Mouse (Mus musculus) intestine, postnatal 0 days (tissue): ENCODE measurements at regions not wholly inside any gene's neighbourhood (a gene's known extent, or its start where the extent isn't known, plus 50 kb on each side); places are given as distances from the start of the nearest gene placed in this dataset.

Experiments used
- ATAC-seq: fragments of 200-750 bp; cut with Nextera tagmentation; 2 replicates; pipeline ENCODE4 v1.8.0; 2017; ENCODE audit warnings: mild to moderate bottlenecking, moderate TSS enrichment, moderate library complexity
- H3K27ac ChIP-seq: fragments of 300-500 bp; sonication (generic); 2 replicates; pipeline ENCODE4 v1.5.1; 2014; ENCODE audit warnings: mild to moderate bottlenecking, low read depth, low read length, moderate library complexity
- H3K27me3 ChIP-seq: fragments of 300-500 bp; sonication (generic); replicated peaks from 2 replicates; pipeline ENCODE4 v1.6.1; 2014; ENCODE audit warnings: low read length, mixed read lengths; ENCODE audit not compliant: control insufficient read depth, insufficient read depth
- H3K36me3 ChIP-seq: fragments of 300-500 bp; sonication (generic); 2 replicates; pipeline ENCODE4 v1.6.1; 2014; ENCODE audit warnings: mild to moderate bottlenecking, moderate library complexity; ENCODE audit not compliant: control insufficient read depth, insufficient read depth
- H3K4me1 ChIP-seq: fragments of 300-500 bp; sonication (generic); replicated peaks from 2 replicates; pipeline ENCODE4 v1.6.1; 2014; ENCODE audit warnings: antibody characterized with exemption, low read length, mixed read lengths; ENCODE audit not compliant: control insufficient read depth, insufficient read depth
- H3K4me2 ChIP-seq: fragments of 300-500 bp; sonication (generic); replicated peaks from 2 replicates; pipeline ENCODE4 v1.6.1; 2014; ENCODE audit warnings: low read depth, mild to moderate bottlenecking, moderate library complexity
- H3K4me3 ChIP-seq: fragments of 300-500 bp; sonication (generic); 2 replicates; pipeline ENCODE4 v1.5.1; 2014; ENCODE audit warnings: low read depth, low read length
- H3K9ac ChIP-seq: fragments of 300-500 bp; sonication (generic); 2 replicates; pipeline ENCODE4 v1.6.1; 2014; ENCODE audit warnings: mild to moderate bottlenecking, low read depth, low read length
- H3K9me3 ChIP-seq: fragments of 300-500 bp; sonication (generic); 2 replicates; pipeline ENCODE4 v1.6.1; 2016; ENCODE audit warnings: mixed run types; ENCODE audit not compliant: control insufficient read depth
- CTCF ChIP-seq: sonication (generic); IDR thresholded peaks from 2 replicates; pipeline ENCODE4 v1.5.1; 2016; ENCODE audit warnings: low read depth, mild to moderate bottlenecking, control low read depth, antibody characterized with exemption, moderate library complexity
- WGBS: fragments of 180-500 bp; shearing (Covaris S2); extraction: QIAGEN DNeasy Blood & Tissue Kit; methylation state at CpG from one replicate; pipeline ENCODE4 v1.1.7; 2014; 5-methylcytosine and 5-hydroxymethylcytosine counted together

- H3K27me3 ChIP-seq = no peaks in the 10 kb centered on the region
- ATAC-seq = no peak
- WGBS = 71% methylated on average over 6 of the region's 6 CpGs
- no peak overlapping the region for H3K4me2 ChIP-seq
- H3K36me3 ChIP-seq = no peaks in the 10 kb centered on the region
- no peak overlapping the region for H3K27ac ChIP-seq
- H3K4me3 ChIP-seq = no peak overlapping the region
- peaks cover 6% of the 10 kb centered on the region; the same call in 1 of the 2 replicates for H3K4me1 ChIP-seq
- H3K9ac ChIP-seq = no peak overlapping the region
- TF ChIP-seq CTCF = no peak
- no peaks in the 10 kb centered on the region for H3K9me3 ChIP-seq
Observed at GRCm38 (mm10) chr16:77300572-77301213, 287.2 kb downstream of the Usp25 start.

GRCm38 (mm10) chr16:77295574-77296355, 282.3 kb downstream of the Usp25 start:
- Histone ChIP-seq H3K4me1 (peaks cover 6% of the 10 kb centered on the region; the same call in 1 of the 2 replicates), H3K4me2 (no peak overlapping the region), H3K36me3 (no peaks in the 10 kb centered on the region), H3K4me3 (no peak overlapping the region), H3K9ac (no peak overlapping the region), H3K27me3 (no peaks in the 10 kb centered on the region), H3K27ac (no peak overlapping the region), H3K9me3 (no peaks in the 10 kb centered on the region)
- no peak for TF ChIP-seq CTCF
- 72% methylated on average over 4 of the region's 4 CpGs for WGBS
- no peak for ATAC-seq

- no peak overlapping the region for H3K4me2 ChIP-seq
- ATAC-seq = no peak
- H3K27me3 ChIP-seq = no peaks in the 10 kb centered on the region
- no peak overlapping the region for H3K4me3 ChIP-seq
- no peak overlapping the region for H3K27ac ChIP-seq
- no peak overlapping the region for H3K9ac ChIP-seq
- WGBS = 88% methylated on average over 2 of the region's 2 CpGs
- no peak for TF ChIP-seq CTCF
- no peaks in the 10 kb centered on the region for H3K36me3 ChIP-seq
- H3K9me3 ChIP-seq = no peaks in the 10 kb centered on the region
- H3K4me1 ChIP-seq = peaks cover 6% of the 10 kb centered on the region; the same call in 1 of the 2 replicates
Observed at GRCm38 (mm10) chr16:77292317-77292771, 278.8 kb downstream of the Usp25 start.

DNA sequence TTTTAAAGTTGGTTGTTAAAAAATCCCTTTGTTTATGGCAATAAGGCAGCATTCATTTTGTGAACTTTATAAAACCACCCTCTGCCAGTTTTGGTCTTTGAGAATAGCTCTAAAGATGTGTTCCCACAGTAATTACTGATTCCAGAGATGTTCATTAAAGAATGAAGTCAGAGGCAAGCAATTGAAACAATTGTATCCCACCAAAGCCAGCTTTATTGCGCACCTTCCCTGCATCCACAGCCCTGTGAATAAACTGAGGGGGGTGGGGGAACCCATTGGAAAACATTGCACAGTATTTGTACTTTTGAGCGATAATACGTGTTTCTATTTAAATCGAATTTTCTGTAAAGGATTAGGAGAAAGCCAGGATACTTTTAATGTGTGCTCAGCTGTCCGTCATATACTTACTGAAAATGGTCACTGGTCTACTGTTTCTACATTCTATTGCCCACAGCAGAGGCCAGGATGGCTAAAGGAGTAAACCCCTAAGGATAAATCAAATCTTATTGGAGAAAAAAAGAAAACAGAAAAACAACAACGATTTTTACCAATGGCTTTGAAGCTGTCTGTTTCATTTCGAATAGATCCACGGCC, 278.3 kb downstream of the Usp25 start:
- WGBS = 89% methylated on average over 8 of the region's 8 CpGs
- Histone ChIP-seq H3K4me2 (no peak overlapping the region), H3K27me3 (no peaks in the 10 kb centered on the region), H3K36me3 (no peaks in the 10 kb centered on the region), H3K9me3 (no peaks in the 10 kb centered on the region), H3K27ac (no peak overlapping the region), H3K4me1 (peaks cover 6% of the 10 kb centered on the region; the same call in 1 of the 2 replicates), H3K4me3 (no peak overlapping the region), H3K9ac (no peak overlapping the region)
- no peak for TF ChIP-seq CTCF
- ATAC-seq = no peak

- Histone ChIP-seq H3K4me1 (no peaks in the 10 kb centered on the region), H3K27ac (no peak overlapping the region), H3K9ac (no peak overlapping the region), H3K36me3 (no peaks in the 10 kb centered on the region), H3K4me2 (no peak overlapping the region), H3K9me3 (no peaks in the 10 kb centered on the region), H3K27me3 (no peaks in the 10 kb centered on the region), H3K4me3 (no peak overlapping the region)
- TF ChIP-seq CTCF = no peak
- ATAC-seq = no peak
- WGBS = 85% methylated on average over 4 of the region's 4 CpGs
Observed at GRCm38 (mm10) chr16:77284205-77284604, 270.7 kb downstream of the Usp25 start.

- Histone ChIP-seq H3K27ac (no peak overlapping the region), H3K4me3 (no peak overlapping the region), H3K27me3 (no peaks in the 10 kb centered on the region), H3K4me2 (no peak overlapping the region), H3K36me3 (no peaks in the 10 kb centered on the region), H3K9me3 (no peaks in the 10 kb centered on the region), H3K4me1 (no peaks in the 10 kb centered on the region), H3K9ac (no peak overlapping the region)
- no peak for TF ChIP-seq CTCF
- no peak for ATAC-seq
- 86% methylated on average over 4 of the region's 4 CpGs for WGBS
Observed at GRCm38 (mm10) chr16:77279916-77280315, 266.4 kb downstream of the Usp25 start.
